Mouse (Mus musculus): ENCODE measurements at regions not wholly inside any gene's neighbourhood (a gene's known extent, or its start where the extent isn't known, plus 50 kb on each side); places are given as distances from the start of the nearest gene placed in this dataset.

DNA sequence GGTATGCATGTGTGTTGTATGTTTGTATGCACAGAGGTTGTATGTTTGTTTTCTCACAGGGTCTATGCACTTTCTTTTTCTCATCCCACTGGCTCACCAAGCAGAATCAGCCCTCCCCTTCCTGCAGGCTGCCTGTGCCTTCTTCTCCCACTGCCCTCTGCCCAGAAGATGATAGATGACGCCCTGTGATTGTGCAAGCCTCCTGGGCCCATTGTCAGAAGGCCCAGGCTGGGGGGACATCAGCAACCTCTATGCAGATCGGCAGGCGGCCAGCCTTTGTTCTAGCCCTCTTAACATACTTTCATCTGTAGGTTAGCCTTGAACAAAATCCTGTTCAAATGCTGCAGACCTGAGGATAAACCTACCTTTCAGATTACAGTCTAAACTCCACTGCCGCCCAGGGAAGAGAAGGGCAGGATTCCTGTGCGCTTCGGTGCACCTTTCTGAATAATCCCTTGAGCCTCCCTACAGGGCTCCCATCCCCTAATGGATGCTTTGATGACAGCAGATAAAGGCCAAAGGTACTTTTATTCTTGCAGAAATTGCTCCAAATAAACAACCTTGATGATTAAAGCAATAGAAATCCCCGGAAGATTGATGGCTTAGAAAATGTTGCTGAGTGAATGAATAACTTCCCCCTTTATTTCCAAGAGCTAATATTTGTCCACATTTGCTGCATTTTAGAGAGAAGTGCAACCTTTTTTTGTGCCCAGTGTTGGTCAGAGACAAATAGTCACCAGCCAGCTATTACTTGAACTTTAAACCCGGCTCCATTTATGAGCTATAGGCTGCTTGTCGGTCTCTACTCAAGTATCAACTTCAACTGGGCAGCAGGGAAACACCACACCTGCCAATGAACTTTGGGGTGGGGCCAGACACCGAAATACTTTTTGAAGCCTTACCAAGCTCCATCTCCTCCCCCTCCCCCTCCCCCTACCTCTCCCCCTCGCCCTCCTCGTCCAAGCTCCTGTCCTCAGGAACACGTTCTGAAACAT is 279.4 kb downstream of the Fam49a start:
- TF ChIP-seq CTCF (IDR thresholded peaks at IDR 0.05; ENCODE audit: low read depth, low read length) = no peak
- TF ChIP-seq POLR2A (IDR thresholded peaks at IDR 0.05; ENCODE audit: extremely low read depth, insufficient read depth, low read length) = no peak
- Histone ChIP-seq H3K27ac (replicated peaks; ENCODE audit: insufficient read depth, low read depth, low read length) (peak overlapping the region; percentile 25; the same call in 1 of the 2 replicates), H3K79me2 (ENCODE audit: control insufficient read depth, insufficient read depth, low read length) (no peaks in the 10 kb centered on the region), H3K9ac (ENCODE audit: low read depth, low read length) (no peak overlapping the region), H3K36me3 (ENCODE audit: control insufficient read depth, insufficient read depth, low read length) (no peaks in the 10 kb centered on the region), H3K27me3 (ENCODE audit: control insufficient read depth, insufficient read depth, low read length) (no peaks in the 10 kb centered on the region), H3K4me1 (ENCODE audit: control insufficient read depth, insufficient read depth, low read length) (peaks cover 9% of the 10 kb centered on the region), H3K4me3 (ENCODE audit: insufficient read depth, low read depth, low read length) (no peak overlapping the region)
- peak; percentile 72 for DNase-seq (ENCODE audit: extremely low read depth, low read depth, low spot score)
- 21% methylated on average over 13 of the region's 13 CpGs for WGBS

DNA sequence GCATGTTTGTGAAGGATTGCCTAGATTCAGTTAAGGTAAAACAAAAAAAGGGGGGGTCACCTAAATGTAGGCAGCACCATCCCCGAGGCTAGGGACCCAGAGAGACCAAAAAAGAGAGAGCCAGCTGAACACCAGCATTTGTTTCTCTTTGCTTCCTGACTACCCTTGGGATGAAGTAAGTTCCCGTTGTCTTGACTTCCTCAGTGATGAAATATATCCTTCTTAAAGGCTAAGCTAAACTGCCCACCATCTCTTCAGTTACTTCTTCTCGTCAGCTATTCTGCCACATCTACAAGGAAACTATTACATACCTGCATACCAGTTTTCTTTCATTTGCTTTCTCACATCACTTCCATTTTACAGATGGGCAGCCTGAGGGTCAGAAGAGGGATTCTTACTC is 277.4 kb downstream of the Fam49a start:
- WGBS = 86% methylated on average over 3 of the region's 3 CpGs
- peaks cover 9% of the 10 kb centered on the region for H3K4me1 ChIP-seq (ENCODE audit: control insufficient read depth, insufficient read depth, low read length)
- no peak overlapping the region for H3K27ac ChIP-seq (replicated peaks; ENCODE audit: insufficient read depth, low read depth, low read length)
- no peaks in the 10 kb centered on the region for H3K36me3 ChIP-seq (ENCODE audit: control insufficient read depth, insufficient read depth, low read length)
- TF ChIP-seq POLR2A (IDR thresholded peaks at IDR 0.05; ENCODE audit: extremely low read depth, insufficient read depth, low read length) (no peak), CTCF (IDR thresholded peaks at IDR 0.05; ENCODE audit: low read depth, low read length) (no peak)
- no peaks in the 10 kb centered on the region for H3K27me3 ChIP-seq (ENCODE audit: control insufficient read depth, insufficient read depth, low read length)
- DNase-seq (ENCODE audit: extremely low read depth, low read depth, low spot score) = no peak
- no peak overlapping the region for H3K9ac ChIP-seq (ENCODE audit: low read depth, low read length)
- H3K79me2 ChIP-seq (ENCODE audit: control insufficient read depth, insufficient read depth, low read length) = no peaks in the 10 kb centered on the region
- H3K4me3 ChIP-seq (ENCODE audit: insufficient read depth, low read depth, low read length) = no peak overlapping the region

DNA sequence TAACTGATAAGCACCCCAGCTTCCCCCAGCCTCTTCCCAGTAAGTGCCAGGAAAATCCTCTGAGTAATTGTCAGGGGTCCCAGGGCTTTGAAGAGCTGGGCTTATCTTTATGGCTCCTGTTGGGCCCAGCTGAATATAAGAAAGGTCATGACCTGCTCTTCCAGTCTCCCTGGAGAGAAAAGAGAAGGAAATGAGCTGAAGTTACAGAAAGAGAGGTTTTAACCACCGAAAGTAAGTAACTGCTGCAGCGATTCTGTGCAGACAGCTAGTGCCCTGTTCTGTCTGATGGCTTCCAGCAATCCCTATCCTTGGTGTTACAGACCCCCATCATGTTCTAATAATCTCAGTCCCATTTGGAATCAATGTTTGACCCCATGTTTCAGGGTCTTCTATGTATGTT is 272.8 kb downstream of the Fam49a start:
- Histone ChIP-seq H3K4me1 (ENCODE audit: control insufficient read depth, insufficient read depth, low read length) (no peaks in the 10 kb centered on the region; the same call in 1 of the 2 replicates), H3K9ac (ENCODE audit: low read depth, low read length) (no peak overlapping the region), H3K27me3 (ENCODE audit: control insufficient read depth, insufficient read depth, low read length) (no peaks in the 10 kb centered on the region), H3K27ac (replicated peaks; ENCODE audit: insufficient read depth, low read depth, low read length) (no peak overlapping the region), H3K4me3 (ENCODE audit: insufficient read depth, low read depth, low read length) (no peak overlapping the region), H3K36me3 (ENCODE audit: control insufficient read depth, insufficient read depth, low read length) (no peaks in the 10 kb centered on the region), H3K79me2 (ENCODE audit: control insufficient read depth, insufficient read depth, low read length) (no peaks in the 10 kb centered on the region)
- TF ChIP-seq CTCF (IDR thresholded peaks at IDR 0.05; ENCODE audit: low read depth, low read length) (no peak), POLR2A (IDR thresholded peaks at IDR 0.05; ENCODE audit: extremely low read depth, insufficient read depth, low read length) (no peak)
- no peak for DNase-seq (ENCODE audit: extremely low read depth, low read depth, low spot score)
- 51% methylated on average over 2 of the region's 2 CpGs for WGBS

DNA sequence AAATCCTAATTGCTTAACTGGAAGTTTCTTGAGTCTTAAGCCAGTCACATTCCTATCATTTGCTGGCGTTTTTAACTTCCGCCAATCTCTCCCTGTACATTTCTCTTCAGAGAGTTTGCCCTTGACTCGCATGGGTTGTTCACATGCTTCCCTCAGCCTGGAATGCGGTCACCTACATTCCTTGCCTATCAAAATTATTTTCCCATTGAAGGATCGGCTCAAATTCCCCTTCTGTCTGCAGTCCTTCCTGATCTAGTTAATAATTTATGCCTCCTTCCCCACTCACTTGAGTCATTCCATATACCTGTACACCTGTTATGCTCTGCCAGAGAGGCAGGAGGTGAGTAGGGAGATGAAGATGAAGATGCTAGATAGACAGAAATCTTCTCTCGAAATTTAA is 268.9 kb downstream of the Fam49a start:
- H3K4me3 ChIP-seq (ENCODE audit: insufficient read depth, low read depth, low read length) = no peak overlapping the region
- H3K27ac ChIP-seq (replicated peaks; ENCODE audit: insufficient read depth, low read depth, low read length) = no peak overlapping the region
- H3K9ac ChIP-seq (ENCODE audit: low read depth, low read length) = no peak overlapping the region
- peak; percentile 6 for DNase-seq (ENCODE audit: extremely low read depth, low read depth, low spot score)
- no peaks in the 10 kb centered on the region for H3K79me2 ChIP-seq (ENCODE audit: control insufficient read depth, insufficient read depth, low read length)
- TF ChIP-seq POLR2A (IDR thresholded peaks at IDR 0.05; ENCODE audit: extremely low read depth, insufficient read depth, low read length) (no peak), CTCF (IDR thresholded peaks at IDR 0.05; ENCODE audit: low read depth, low read length) (no peak)
- H3K27me3 ChIP-seq (ENCODE audit: control insufficient read depth, insufficient read depth, low read length) = no peaks in the 10 kb centered on the region
- H3K36me3 ChIP-seq (ENCODE audit: control insufficient read depth, insufficient read depth, low read length) = no peaks in the 10 kb centered on the region
- 63% methylated on average over 6 of the region's 6 CpGs for WGBS
- H3K4me1 ChIP-seq (ENCODE audit: control insufficient read depth, insufficient read depth, low read length) = no peaks in the 10 kb centered on the region; the same call in 1 of the 2 replicates

DNA sequence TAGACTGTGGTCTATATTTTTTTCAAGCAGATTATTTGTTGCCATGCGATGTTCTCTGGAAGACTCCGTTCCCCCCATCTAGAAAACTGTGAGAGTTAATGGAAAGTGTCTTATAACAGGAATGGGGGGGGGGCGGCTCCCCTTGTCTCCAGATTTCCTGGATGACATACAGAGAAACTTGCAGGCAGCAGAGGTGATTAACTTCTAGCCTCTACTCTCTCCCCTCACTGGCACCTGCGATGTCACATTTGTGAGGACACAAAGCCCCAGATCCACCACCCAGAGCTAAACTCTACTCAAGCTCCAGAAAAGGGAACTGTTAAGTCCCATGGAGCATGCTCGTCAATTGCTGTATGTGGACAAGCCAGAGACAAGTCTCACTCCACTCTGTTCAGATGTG is 267.6 kb downstream of the Fam49a start:
- Histone ChIP-seq H3K9ac (ENCODE audit: low read depth, low read length) (no peak overlapping the region), H3K27ac (replicated peaks; ENCODE audit: insufficient read depth, low read depth, low read length) (no peak overlapping the region), H3K79me2 (ENCODE audit: control insufficient read depth, insufficient read depth, low read length) (no peaks in the 10 kb centered on the region), H3K27me3 (ENCODE audit: control insufficient read depth, insufficient read depth, low read length) (no peaks in the 10 kb centered on the region), H3K36me3 (ENCODE audit: control insufficient read depth, insufficient read depth, low read length) (no peaks in the 10 kb centered on the region), H3K4me3 (ENCODE audit: insufficient read depth, low read depth, low read length) (no peak overlapping the region), H3K4me1 (ENCODE audit: control insufficient read depth, insufficient read depth, low read length) (no peaks in the 10 kb centered on the region; the same call in 1 of the 2 replicates)
- 85% methylated on average over 5 of the region's 5 CpGs for WGBS
- no peak for DNase-seq (ENCODE audit: extremely low read depth, low read depth, low spot score)
- TF ChIP-seq POLR2A (IDR thresholded peaks at IDR 0.05; ENCODE audit: extremely low read depth, insufficient read depth, low read length) (no peak), CTCF (IDR thresholded peaks at IDR 0.05; ENCODE audit: low read depth, low read length) (no peak)
